9 mouse cellular contexts compared by ENCODE assay signal in the genomic region with DNA sequence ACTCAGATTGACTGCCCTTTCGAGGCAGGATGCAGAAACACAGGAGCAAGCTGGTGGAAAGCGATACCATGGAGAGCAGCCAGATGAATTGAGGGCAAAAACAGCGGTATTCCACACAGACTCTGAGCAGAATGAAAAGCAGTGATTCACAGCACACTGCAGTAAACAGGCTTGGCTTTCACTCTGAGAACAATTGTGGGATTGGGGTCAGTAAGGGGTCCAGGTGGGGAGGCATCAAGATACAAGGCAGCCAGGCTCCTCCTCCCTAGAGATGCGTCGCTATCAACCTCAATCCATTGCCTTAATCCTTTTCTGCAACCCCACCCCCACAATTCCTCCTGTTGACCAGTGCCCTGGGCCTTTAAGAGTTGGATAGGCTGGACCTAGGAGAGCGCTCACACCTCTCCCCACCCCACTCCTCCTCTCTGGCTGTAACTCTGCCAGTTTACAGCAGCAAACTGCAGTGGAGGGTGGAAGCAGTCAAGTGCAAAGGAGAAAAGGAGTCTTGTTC. TPM values are rescaled to one million over a fixed set of nuclear protein-coding genes. Genes with fewer than 3 reads are reported as not detected.
DNase-seq lines count a peak whose midpoint lies in the region; ATAC-seq lines count a peak whose summit lies in the region.
"Had no signal": no experiment of that assay in that cellular context is flagged by ENCODE, and none has a peak within 500 bp of the region (broad histone marks: within the 10 kb centered on the region; RNA-seq: fewer than 3 reads in every experiment).

A gene (plus strand): TSS at position 438 of the 511 bp plus-strand sequence.

- 0 out of 2 replicates have a peak within 1 kb of the TSS, but pooled peaks have one; percentile 1 for H3K4me2 ChIP-seq in stomach, embryonic 15.5 days
- H3K4me2 ChIP-seq: embryonic facial prominence, embryonic 12.5 days had no signal

- peak; percentile 25 for DNase-seq in adrenal gland, adult 2 months
- DNase-seq in adrenal gland, adult 8-10 months, result no peak
- DNase-seq in cerebellum, postnatal 10 days, result peak; percentile 64 to 76
- DNase-seq in gastrocnemius, adult 18-20 months (ENCODE audit: low spot score), result peak; percentile 50
- DNase-seq in kidney, postnatal 36 days, result peak; percentile 54 to 58
- peak; percentile 23 for DNase-seq in lung, postnatal 25 days (ENCODE audit: low spot score)
- DNase-seq in thymus, postnatal 14 days, result no peak

- no peak within 1 kb of the TSS for H3K27ac ChIP-seq in stomach, embryonic 15.5 days
- H3K27ac ChIP-seq: embryonic facial prominence, embryonic 12.5 days had no signal

- no peaks in the 10 kb centered on the region for H3K36me3 ChIP-seq in stomach, embryonic 15.5 days
- H3K36me3 ChIP-seq: embryonic facial prominence, embryonic 12.5 days had no signal

- no peaks in the 10 kb centered on the region for H3K4me1 ChIP-seq in stomach, embryonic 15.5 days

- no peak for ATAC-seq in stomach, embryonic 15.5 days (ENCODE audit: insufficient read depth, low FRiP score, low read depth)

- no peak within 1 kb of the TSS for H3K9ac ChIP-seq in stomach, embryonic 15.5 days
- H3K9ac ChIP-seq: embryonic facial prominence, embryonic 12.5 days had no signal

- H3K9me3 ChIP-seq in stomach, embryonic 15.5 days, result no peaks in the 10 kb centered on the region
- H3K9me3 ChIP-seq: embryonic facial prominence, embryonic 12.5 days had no signal

- no peak within 1 kb of the TSS for H3K4me3 ChIP-seq in stomach, embryonic 15.5 days (replicated peaks)
- H3K4me3 ChIP-seq: embryonic facial prominence, embryonic 12.5 days had no signal

- no peaks in the 10 kb centered on the region for H3K27me3 ChIP-seq in stomach, embryonic 15.5 days (replicated peaks)
- H3K27me3 ChIP-seq: embryonic facial prominence, embryonic 12.5 days had no signal

- 9% methylated on average over 6 of the region's 6 CpGs for WGBS in stomach, embryonic 15.5 days

RNA-seq across cellular contexts. Expression of the gene that starts here (rescaled TPM):
- under 1 TPM; 0.37 to 0.79 TPM for total RNA-seq in adrenal gland, adult 2 months (2021)
- 0.07 and 0.11 TPM in 2 replicates for polyA plus RNA-seq in adrenal gland, adult 2 months (2012; rRNA removed)
- total RNA-seq in adrenal gland, adult 8-10 months (2022), result 1 to 10 TPM; 1.1 to 2.1 (median 1.5) TPM
- total RNA-seq in gastrocnemius, adult 18-20 months (2021), result 10 to 100 TPM; 58.2 to 66.9 TPM
- polyA plus RNA-seq in stomach, embryonic 15.5 days (2015; fragmentation: Nextera tagmentation; extraction: Ambion mirVana), result 0.69 and 1.1 TPM in 2 replicates

Comparison
In these comparisons a context has a peak if more than half of its experiments do, and no peak if none do; other contexts are left out.
1. RNA of the gene that starts here (total RNA-seq): 58.2 to 66.9 TPM in gastrocnemius, adult 18-20 months; 1.1 to 2.1 TPM in adrenal gland, adult 8-10 months and 0.37 to 0.79 TPM in adrenal gland, adult 2 months; every median in the first group is over 10 times any median in the second.
2. Peak in DNase-seq in adrenal gland, adult 2 months; RNA of the gene not detected or under 1 TPM.
3. DNase-seq: peak in cerebellum, postnatal 10 days (2 of 2), gastrocnemius, adult 18-20 months (single experiment), kidney, postnatal 36 days (2 of 2) and lung, postnatal 25 days (single experiment); none in adrenal gland, adult 8-10 months (single experiment) and thymus, postnatal 14 days (single experiment).